In the genomic region with DNA sequence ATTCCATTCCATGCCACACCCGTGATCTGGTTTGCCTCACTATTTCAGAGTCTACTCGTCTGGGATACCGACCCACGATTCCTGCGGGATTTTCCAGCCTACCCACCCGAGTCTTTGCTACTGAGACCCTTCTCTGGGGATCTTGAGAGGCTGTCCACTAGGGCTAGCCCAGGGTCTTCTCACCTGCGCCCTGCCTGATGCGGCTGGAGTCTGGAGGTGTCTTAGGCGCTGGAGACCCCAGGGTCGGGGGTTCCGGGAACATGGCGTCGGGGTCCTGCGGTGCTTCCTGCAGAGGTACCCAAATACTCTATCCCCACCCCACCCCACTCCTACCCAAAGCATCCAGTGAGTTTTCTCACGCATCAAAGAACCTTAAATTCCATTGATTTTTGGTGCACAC, we compare ENCODE assay signal across 10 mouse cellular contexts. TPM values are rescaled to one million over a fixed set of nuclear protein-coding genes. Genes with fewer than 3 reads are reported as not detected.
DNase-seq lines count a peak whose midpoint lies in the region; ATAC-seq lines count a peak whose summit lies in the region.
"Had no signal": no experiment of that assay in that cellular context is flagged by ENCODE, and none has a peak within 500 bp of the region (broad histone marks: within the 10 kb centered on the region; RNA-seq: fewer than 3 reads in every experiment).

No protein-coding gene starts in this region.

- intact Hi-C loops in heart, postnatal 14 days (cut with DNase I) = no loop called here

- H3K27ac ChIP-seq in heart, embryonic 11.5 days (ENCODE audit: low read depth, low read length) = no peak overlapping the region
- H3K27ac ChIP-seq in hindbrain, embryonic 16.5 days (ENCODE audit: low read depth, low read length) = peak overlapping the region; percentile 93
- H3K27ac ChIP-seq in neural tube, embryonic 14.5 days (ENCODE audit: low read depth, low read length) = peak overlapping the region; percentile 87
- H3K27ac ChIP-seq: heart, adult 2 months had no signal

- H3K36me3 ChIP-seq in heart, embryonic 11.5 days (ENCODE audit: control insufficient read depth, insufficient read depth, low read length) = no peaks in the 10 kb centered on the region
- peaks cover 6% of the 10 kb centered on the region; the same call in 1 of the 2 replicates for H3K36me3 ChIP-seq in hindbrain, embryonic 16.5 days (ENCODE audit: control insufficient read depth, insufficient read depth, low read length)
- peaks cover 6% of the 10 kb centered on the region; the same call in 1 of the 2 replicates for H3K36me3 ChIP-seq in neural tube, embryonic 14.5 days (ENCODE audit: control insufficient read depth, insufficient read depth, low read length)

- no peaks in the 10 kb centered on the region for H3K9me3 ChIP-seq in heart, embryonic 11.5 days (replicated peaks; ENCODE audit: control insufficient read depth, low read length)
- peaks cover 3% of the 10 kb centered on the region for H3K9me3 ChIP-seq in hindbrain, embryonic 16.5 days (ENCODE audit: control insufficient read depth, low read length)
- H3K9me3 ChIP-seq in neural tube, embryonic 14.5 days (ENCODE audit: control insufficient read depth, low read length) = no peaks in the 10 kb centered on the region

- H3K4me3 ChIP-seq in heart, embryonic 11.5 days (ENCODE audit: low read depth, low read length) = no peak overlapping the region
- peak overlapping the region; percentile 56 for H3K4me3 ChIP-seq in hindbrain, embryonic 16.5 days (ENCODE audit: low read length)
- H3K4me3 ChIP-seq in neural tube, embryonic 14.5 days (ENCODE audit: low read depth, low read length) = peak overlapping the region; percentile 43
- H3K4me3 ChIP-seq: heart, adult 2 months had no signal

- no peak for DNase-seq in heart, postnatal 14 days
- DNase-seq in right cerebral cortex, postnatal 10 days (ENCODE audit: low spot score in 2 of 2) = peak; percentile 46 to 49
- DNase-seq in right cerebral cortex, adult 18-20 months = no peak
- no peak for DNase-seq in urinary bladder, postnatal 4 days (ENCODE audit: low spot score in 2 of 2)
- DNase-seq in layer of hippocampus, postnatal 36 days = no peak

- H3K27me3 ChIP-seq in heart, embryonic 11.5 days (ENCODE audit: control insufficient read depth, insufficient read depth, low read length) = peaks cover 13% of the 10 kb centered on the region
- H3K27me3 ChIP-seq in hindbrain, embryonic 16.5 days (replicated peaks; ENCODE audit: control insufficient read depth, insufficient read depth, low read length) = no peaks in the 10 kb centered on the region
- no peaks in the 10 kb centered on the region for H3K27me3 ChIP-seq in neural tube, embryonic 14.5 days (ENCODE audit: control insufficient read depth, insufficient read depth, low read length)

- 72% methylated on average over 15 of the region's 15 CpGs for WGBS in heart, embryonic 11.5 days (ENCODE audit: insufficient replicate concordance)
- 66% methylated on average over 15 of the region's 15 CpGs for WGBS in hindbrain, embryonic 16.5 days
- WGBS in neural tube, embryonic 14.5 days = 66% methylated on average over 15 of the region's 15 CpGs

- H3K4me2 ChIP-seq in heart, embryonic 11.5 days = peak overlapping the region; percentile 61
- peak overlapping the region; percentile 87 for H3K4me2 ChIP-seq in hindbrain, embryonic 16.5 days (ENCODE audit: low read length)
- peak overlapping the region; percentile 73 for H3K4me2 ChIP-seq in neural tube, embryonic 14.5 days (ENCODE audit: low read depth, low read length)

- no peak overlapping the region for H3K9ac ChIP-seq in heart, embryonic 11.5 days (ENCODE audit: low read depth, low read length)
- H3K9ac ChIP-seq in hindbrain, embryonic 16.5 days (ENCODE audit: low read depth, low read length) = peak overlapping the region; percentile 77
- peak overlapping the region; percentile 52; the same call in 1 of the 2 replicates for H3K9ac ChIP-seq in neural tube, embryonic 14.5 days (replicated peaks; ENCODE audit: low read depth, low read length)

- H3K4me1 ChIP-seq in heart, embryonic 11.5 days (ENCODE audit: control insufficient read depth, insufficient read depth, low read length) = peaks cover 10% of the 10 kb centered on the region
- peaks cover 9% of the 10 kb centered on the region for H3K4me1 ChIP-seq in hindbrain, embryonic 16.5 days (ENCODE audit: control insufficient read depth, insufficient read depth, low read depth, low read length)
- H3K4me1 ChIP-seq in neural tube, embryonic 14.5 days (ENCODE audit: control insufficient read depth, insufficient read depth, low read length) = peaks cover 6% of the 10 kb centered on the region

- ATAC-seq in heart, embryonic 11.5 days (replicated peaks; ENCODE audit: insufficient number of reproducible peaks, low FRiP score, low TSS enrichment) = peak; percentile 1; the same call in 1 of the 2 replicates
- ATAC-seq in hindbrain, embryonic 16.5 days = peak; percentile 17
- peak; percentile 35; the same call in 1 of the 2 replicates for ATAC-seq in neural tube, embryonic 14.5 days (ENCODE audit: low read depth)
- ATAC-seq: Patski had no signal

RNA-seq across cellular contexts. Expression of gene Syt5, which starts 1.3 kb away (rescaled TPM):
- polyA plus RNA-seq in heart, embryonic 11.5 days (2014; fragmentation: Nextera tagmentation; extraction: Ambion mirVana) = 0.77 and 1.3 TPM in 2 replicates
- total RNA-seq in heart, postnatal 14 days (2021) = 1 to 10 TPM; 1.4 to 1.9 TPM
- polyA plus RNA-seq in hindbrain, embryonic 16.5 days (2015; fragmentation: Nextera tagmentation; extraction: Ambion mirVana) = 119 and 124 TPM in 2 replicates
- polyA plus RNA-seq in neural tube, embryonic 14.5 days (2014; fragmentation: Nextera tagmentation; extraction: Ambion mirVana) = 71.5 and 79.9 TPM in 2 replicates
- 100 to 1,000 TPM; 203 to 220 TPM for total RNA-seq in layer of hippocampus, postnatal 36 days (2021)

RNA-seq across cellular contexts. Expression of gene Dnaaf3, which starts 13.8 kb away (rescaled TPM):
- polyA plus RNA-seq in heart, embryonic 11.5 days (2014; fragmentation: Nextera tagmentation; extraction: Ambion mirVana) = 0.19 and 0.44 TPM in 2 replicates
- total RNA-seq in heart, postnatal 14 days (2021) = 1 to 10 TPM; 1.8 to 1.9 TPM
- 2.8 TPM in 2 replicates for polyA plus RNA-seq in hindbrain, embryonic 16.5 days (2015; fragmentation: Nextera tagmentation; extraction: Ambion mirVana)
- 0.66 and 0.91 TPM in 2 replicates for polyA plus RNA-seq in neural tube, embryonic 14.5 days (2014; fragmentation: Nextera tagmentation; extraction: Ambion mirVana)
- total RNA-seq in layer of hippocampus, postnatal 36 days (2021) = under 1 TPM; 0.38 to 0.65 TPM

RNA-seq across cellular contexts. Expression of gene Tnni3, which starts 22.0 kb away (rescaled TPM):
- polyA plus RNA-seq in heart, embryonic 11.5 days (2014; fragmentation: Nextera tagmentation; extraction: Ambion mirVana) = 1,570 and 1,662 TPM in 2 replicates
- total RNA-seq in heart, postnatal 14 days (2021) = 1,000 to 10,000 TPM; 7,272 to 7,308 TPM
- polyA plus RNA-seq in hindbrain, embryonic 16.5 days (2015; fragmentation: Nextera tagmentation; extraction: Ambion mirVana) = 1.7 and 2.0 TPM in 2 replicates
- polyA plus RNA-seq in neural tube, embryonic 14.5 days (2014; fragmentation: Nextera tagmentation; extraction: Ambion mirVana) = 0.84 and 2.0 TPM in 2 replicates
- 1 to 10 TPM in 1 of 2 experiments, under 1 TPM in 1; 0.70 to 1.3 TPM for total RNA-seq in layer of hippocampus, postnatal 36 days (2021)

RNA-seq across cellular contexts. Expression of gene Tnnt1, which starts 29.9 kb away (rescaled TPM):
- polyA plus RNA-seq in heart, embryonic 11.5 days (2014; fragmentation: Nextera tagmentation; extraction: Ambion mirVana) = 260 and 262 TPM in 2 replicates
- 10 to 100 TPM; 25.4 to 33.6 TPM for total RNA-seq in heart, postnatal 14 days (2021)
- 3.7 and 15.9 TPM in 2 replicates for polyA plus RNA-seq in hindbrain, embryonic 16.5 days (2015; fragmentation: Nextera tagmentation; extraction: Ambion mirVana)
- 2.8 and 4.9 TPM in 2 replicates for polyA plus RNA-seq in neural tube, embryonic 14.5 days (2014; fragmentation: Nextera tagmentation; extraction: Ambion mirVana)
- total RNA-seq in layer of hippocampus, postnatal 36 days (2021) = 1 to 10 TPM; 1.1 to 4.2 TPM
- polyA plus RNA-seq: Patski had no signal

RNA-seq across cellular contexts. Expression of gene Ppp1r12c, which starts 44.6 kb away (rescaled TPM):
- 32.9 and 33.4 TPM in 2 replicates for polyA plus RNA-seq in heart, embryonic 11.5 days (2014; fragmentation: Nextera tagmentation; extraction: Ambion mirVana)
- total RNA-seq in heart, postnatal 14 days (2021) = 10 to 100 TPM; 76.0 to 82.1 TPM
- polyA plus RNA-seq in hindbrain, embryonic 16.5 days (2015; fragmentation: Nextera tagmentation; extraction: Ambion mirVana) = 18.3 and 38.5 TPM in 2 replicates
- 48.6 and 52.4 TPM in 2 replicates for polyA plus RNA-seq in neural tube, embryonic 14.5 days (2014; fragmentation: Nextera tagmentation; extraction: Ambion mirVana)
- total RNA-seq in layer of hippocampus, postnatal 36 days (2021) = 100 to 1,000 TPM; 146 to 164 TPM

Comparison
In these comparisons a context has a peak if more than half of its experiments do, and no peak if none do; other contexts are left out.
1. DNase-seq: peak in right cerebral cortex, postnatal 10 days (2 of 2); none in heart, postnatal 14 days (0 of 2), right cerebral cortex, adult 18-20 months (single experiment), urinary bladder, postnatal 4 days (0 of 2) and layer of hippocampus, postnatal 36 days (0 of 2).
2. RNA of gene Syt5, which starts 1.3 kb away (polyA plus RNA-seq): 119 to 124 TPM in hindbrain, embryonic 16.5 days and 71.5 to 79.9 TPM in neural tube, embryonic 14.5 days; 0.77 to 1.3 TPM in heart, embryonic 11.5 days; every median in the first group is over 10 times any median in the second.
3. RNA of gene Tnni3, which starts 22.0 kb away (polyA plus RNA-seq): 1,570 to 1,662 TPM in heart, embryonic 11.5 days; 1.7 to 2.0 TPM in hindbrain, embryonic 16.5 days and 0.84 to 2.0 TPM in neural tube, embryonic 14.5 days; every median in the first group is over 100 times any median in the second.
4. Peak in every context shown above with its lines, with median percentiles within 50 percentile points of each other: ATAC-seq and H3K4me2 ChIP-seq.